Mouse (Mus musculus) forebrain, embryonic 11.5 days (tissue): ENCODE results near the gene Crybb3. TPM values are rescaled to one million over a fixed set of nuclear protein-coding genes. Genes with fewer than 3 reads are reported as not detected.

ENCODE experiments used
- ATAC-seq: fragments of 200-750 bp; cut with Nextera tagmentation; replicated peaks from 2 replicates; pipeline ENCODE4 v1.8.0; 2017; ENCODE audit warnings: moderate TSS enrichment; ENCODE audit not compliant: low FRiP score
- DNase-seq: peaks from one replicate; pipeline ENCODE4 v3.0.0-alpha.2; 2017; ENCODE audit warnings: low spot score
- H3K27ac ChIP-seq: fragments of 300-500 bp; sonication (generic); 2 replicates; pipeline ENCODE4 v1.5.1; 2014; ENCODE audit warnings: low read depth, low read length
- H3K27me3 ChIP-seq: fragments of 300-500 bp; sonication (generic); 2 replicates; pipeline ENCODE4 v1.6.1; 2014; ENCODE audit warnings: mild to moderate bottlenecking, low read length, mixed read lengths; ENCODE audit not compliant: control insufficient read depth, insufficient read depth
- H3K36me3 ChIP-seq: fragments of 300-500 bp; sonication (generic); 2 replicates; pipeline ENCODE4 v1.6.1; 2014; ENCODE audit warnings: mild to moderate bottlenecking, low read length, moderate library complexity, mixed read lengths; ENCODE audit not compliant: control insufficient read depth, insufficient read depth
- H3K4me1 ChIP-seq: fragments of 300-500 bp; sonication (generic); replicated peaks from 2 replicates; pipeline ENCODE4 v1.6.1; 2014; ENCODE audit warnings: low read length, mixed read lengths; ENCODE audit not compliant: control insufficient read depth, insufficient read depth
- H3K4me2 ChIP-seq: fragments of 300-500 bp; sonication (generic); 2 replicates; pipeline ENCODE4 v1.6.1; 2014; ENCODE audit warnings: low read depth, mild to moderate bottlenecking, low read length, moderate library complexity, mixed read lengths; ENCODE audit not compliant: severe bottlenecking
- H3K4me3 ChIP-seq: fragments of 300-500 bp; sonication (generic); 2 replicates; pipeline ENCODE4 v1.5.1; 2014; ENCODE audit warnings: low read depth, low read length
- H3K9ac ChIP-seq: fragments of 300-500 bp; sonication (generic); 2 replicates; pipeline ENCODE4 v1.6.1; 2014; ENCODE audit warnings: low read length
- H3K9me3 ChIP-seq: fragments of 300-500 bp; sonication (generic); 2 replicates; pipeline ENCODE4 v1.6.1; 2016; ENCODE audit warnings: low read length, mixed read lengths; ENCODE audit not compliant: control insufficient read depth
- WGBS: fragments of 180-500 bp; shearing (Covaris S2); extraction: QIAGEN DNeasy Blood & Tissue Kit; methylation state at CpG from one replicate; pipeline ENCODE4 v1.1.7; 2014; 5-methylcytosine and 5-hydroxymethylcytosine counted together
- polyA plus RNA-seq: library from polyadenylated mRNA; unstranded; fragments of >200 nt; fragmentation: Nextera tagmentation; extraction: Ambion mirVana; gene quantifications from 2 replicates; pipeline ENCODE4 v1.2.1, GENCODE M21; 2014

The Crybb3 gene
- polyA plus RNA-seq: 0.76 TPM in 2 replicates

GRCm38 (mm10) chr5:113081439-113081838, at the start of gene Crybb3:
Gene Crybb3, minus strand, starts transcription at chr5:113081584.
- DNase-seq (no peak), ATAC-seq (no peak)
- Histone ChIP-seq H3K27me3 (no peaks in the 10 kb centered on the region), H3K4me1 (0 out of 2 replicates have a peak, but pooled peaks cover 2% of the 10 kb centered on the region), H3K27ac (no peak within 1 kb of the TSS), H3K9ac (no peak within 1 kb of the TSS), H3K36me3 (no peaks in the 10 kb centered on the region), H3K4me3 (no peak within 1 kb of the TSS), H3K4me2 (no peak within 1 kb of the TSS), H3K9me3 (no peaks in the 10 kb centered on the region)
- WGBS: 88% methylated on average over 8 of the region's 8 CpGs

- no peak for ATAC-seq
- no peaks in the 10 kb centered on the region for H3K36me3 ChIP-seq
- no peaks in the 10 kb centered on the region for H3K27me3 ChIP-seq
- H3K4me2 ChIP-seq: no peak overlapping the region
- no peak overlapping the region for H3K9ac ChIP-seq
- H3K9me3 ChIP-seq: no peaks in the 10 kb centered on the region
- WGBS: 80% methylated on average over 4 of the region's 4 CpGs
- DNase-seq: no peak
- H3K4me3 ChIP-seq: no peak overlapping the region
- H3K27ac ChIP-seq: no peak overlapping the region
- H3K4me1 ChIP-seq: peaks cover 14% of the 10 kb centered on the region
Observed at GRCm38 (mm10) chr5:113128426-113128825, 47.0 kb upstream of the Crybb3 start.

GRCm38 (mm10) chr5:113126476-113126875, 45.1 kb upstream of the Crybb3 start:
- WGBS: 96% methylated on average over 12 of the region's 12 CpGs
- ATAC-seq (no peak), DNase-seq (no peak)
- H3K9me3 ChIP-seq: no peaks in the 10 kb centered on the region
- H3K36me3 ChIP-seq: no peaks in the 10 kb centered on the region
- no peaks in the 10 kb centered on the region for H3K27me3 ChIP-seq
- no peak overlapping the region for H3K27ac ChIP-seq
- H3K4me3 ChIP-seq: no peak overlapping the region
- H3K9ac ChIP-seq: no peak overlapping the region
- H3K4me1 ChIP-seq: no peaks in the 10 kb centered on the region
- H3K4me2 ChIP-seq: no peak overlapping the region

- Histone ChIP-seq H3K9ac (no peak overlapping the region), H3K36me3 (no peaks in the 10 kb centered on the region), H3K4me2 (no peak overlapping the region), H3K9me3 (no peaks in the 10 kb centered on the region), H3K4me3 (no peak overlapping the region), H3K4me1 (0 out of 2 replicates have a peak, but pooled peaks cover 4% of the 10 kb centered on the region), H3K27me3 (no peaks in the 10 kb centered on the region), H3K27ac (no peak overlapping the region)
- ATAC-seq (no peak), DNase-seq (no peak)
- WGBS: 80% methylated on average over 10 of the region's 10 CpGs
Observed at GRCm38 (mm10) chr5:113123693-113124092, 42.3 kb upstream of the Crybb3 start.

GRCm38 (mm10) chr5:113122326-113123054, 41.1 kb upstream of the Crybb3 start:
- H3K4me3 ChIP-seq: no peak overlapping the region
- H3K27ac ChIP-seq: no peak overlapping the region

GRCm38 (mm10) chr5:113121591-113121875, 40.1 kb upstream of the Crybb3 start:
- H3K27me3 ChIP-seq: no peaks in the 10 kb centered on the region
- no peak overlapping the region for H3K9ac ChIP-seq
- no peaks in the 10 kb centered on the region for H3K9me3 ChIP-seq
- no peak for DNase-seq
- H3K27ac ChIP-seq: no peak overlapping the region
- ATAC-seq: no peak
- H3K36me3 ChIP-seq: no peaks in the 10 kb centered on the region
- H3K4me2 ChIP-seq: no peak overlapping the region
- WGBS: 67% methylated on average over 6 of the region's 6 CpGs
- H3K4me3 ChIP-seq: no peak overlapping the region
- H3K4me1 ChIP-seq: 0 out of 2 replicates have a peak, but pooled peaks cover 5% of the 10 kb centered on the region

More at GRCm38 (mm10) chr5:113122326-113123054, 41.1 kb upstream of the Crybb3 start:
- Histone ChIP-seq H3K9me3 (no peaks in the 10 kb centered on the region), H3K36me3 (no peaks in the 10 kb centered on the region), H3K4me2 (no peak overlapping the region), H3K9ac (no peak overlapping the region), H3K4me1 (0 out of 2 replicates have a peak, but pooled peaks cover 5% of the 10 kb centered on the region), H3K27me3 (no peaks in the 10 kb centered on the region)
- no peak for DNase-seq
- 56% methylated on average over 12 of the region's 12 CpGs for WGBS
- no peak for ATAC-seq

- Histone ChIP-seq H3K9ac (no peak overlapping the region; the same call in 1 of the 2 replicates), H3K4me3 (no peak overlapping the region), H3K27me3 (no peaks in the 10 kb centered on the region), H3K4me2 (no peak overlapping the region), H3K27ac (no peak overlapping the region), H3K36me3 (no peaks in the 10 kb centered on the region), H3K4me1 (0 out of 2 replicates have a peak, but pooled peaks cover 5% of the 10 kb centered on the region), H3K9me3 (no peaks in the 10 kb centered on the region)
- no peak for ATAC-seq
- WGBS: 46% methylated on average over 15 of the region's 15 CpGs
- no peak for DNase-seq
Observed at GRCm38 (mm10) chr5:113120741-113121590, 39.6 kb upstream of the Crybb3 start.

- Histone ChIP-seq H3K9ac (peak overlapping the region; percentile 32; the same call in 1 of the 2 replicates), H3K9me3 (no peaks in the 10 kb centered on the region), H3K27ac (no peak overlapping the region), H3K4me2 (no peak overlapping the region), H3K4me1 (0 out of 2 replicates have a peak, but pooled peaks cover 5% of the 10 kb centered on the region), H3K36me3 (no peaks in the 10 kb centered on the region), H3K4me3 (no peak overlapping the region), H3K27me3 (no peaks in the 10 kb centered on the region)
- ATAC-seq (no peak), DNase-seq (no peak)
- WGBS: 40% methylated on average over 13 of the region's 13 CpGs
Observed at GRCm38 (mm10) chr5:113119861-113120465, 38.6 kb upstream of the Crybb3 start.
